Mouse (Mus musculus) embryonic facial prominence, embryonic 10.5 days (tissue): ENCODE measurements around the gene Lamc2. TPM values are rescaled to one million over a fixed set of nuclear protein-coding genes. Genes with fewer than 3 reads are reported as not detected.
A peak's percentile ranks its signal among the peaks of the same experiment; 100 is the strongest.
"Not testable (repeated sequence)": the region's sequence is repeated elsewhere in the genome, so short reads cannot be mapped to it uniquely, and the experiment has no call there.

ENCODE experiments used
- DNase-seq: peaks from one replicate; pipeline ENCODE4 v3.0.0-alpha.2; 2017; ENCODE audit warnings: low spot score
- H3K27ac ChIP-seq: fragments of 300-500 bp; sonication (generic); replicated peaks from 2 replicates; pipeline ENCODE4 v1.5.1; 2016; ENCODE audit warnings: mild to moderate bottlenecking
- H3K27me3 ChIP-seq: fragments of 300-500 bp; sonication (generic); replicated peaks from 2 replicates; pipeline ENCODE4 v1.6.1; 2016; ENCODE audit warnings: low read depth, mild to moderate bottlenecking; ENCODE audit not compliant: poor library complexity, severe bottlenecking
- H3K36me3 ChIP-seq: fragments of 300-500 bp; sonication (generic); replicated peaks from 2 replicates; pipeline ENCODE4 v1.6.1; 2016; ENCODE audit warnings: mild to moderate bottlenecking, moderate library complexity
- H3K4me1 ChIP-seq: fragments of 300-500 bp; sonication (generic); 2 replicates; pipeline ENCODE4 v1.6.1; 2016
- H3K4me3 ChIP-seq: fragments of 300-500 bp; sonication (generic); 2 replicates; pipeline ENCODE4 v1.5.1; 2016; ENCODE audit warnings: mild to moderate bottlenecking, moderate library complexity
- H3K9me3 ChIP-seq: fragments of 300-500 bp; sonication (generic); 2 replicates; pipeline ENCODE4 v1.6.1; 2016; ENCODE audit warnings: mild to moderate bottlenecking
- WGBS: fragments of 180-500 bp; shearing (Covaris S2); methylation state at CpG from one replicate; pipeline ENCODE4 v1.1.7; 2016; 5-methylcytosine and 5-hydroxymethylcytosine counted together
- polyA plus RNA-seq: library from polyadenylated mRNA; unstranded; fragments of >200 nt; fragmentation: Nextera tagmentation; extraction: Ambion mirVana; gene quantifications from 2 replicates; pipeline ENCODE4 v1.2.1, GENCODE M21; 2016

The Lamc2 gene
- polyA plus RNA-seq, 1 experiment from 2014 or later: 6.6 TPM

- no peaks in the 10 kb centered on the region for H3K9me3 ChIP-seq
- H3K27ac ChIP-seq: no peak overlapping the region
- no peak for DNase-seq
These were observed 101.0 kb downstream of the Lamc2 start for GRCm38 (mm10) chr1:153085198-153085597.

DNA sequence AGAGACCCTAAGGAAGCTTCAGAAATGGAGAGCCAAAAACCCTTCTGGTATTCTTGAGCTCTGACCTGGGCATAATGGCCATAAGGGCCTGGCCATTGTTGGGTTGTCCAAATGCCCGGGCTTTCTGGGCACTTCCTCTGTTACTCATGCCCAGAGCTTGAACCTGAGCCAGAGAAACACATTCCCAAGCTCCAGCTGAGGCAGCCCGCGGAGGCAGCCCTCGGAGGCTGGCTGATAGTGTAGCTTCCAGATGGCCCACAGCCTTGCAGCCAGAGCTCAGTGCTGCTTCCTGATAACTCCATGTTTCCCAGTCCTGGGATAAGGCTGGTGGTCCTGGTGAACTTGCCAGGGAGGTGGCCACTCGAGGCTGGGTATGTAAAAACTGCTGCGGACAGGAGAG lies 102.1 kb downstream of the Lamc2 start:
- DNase-seq: no peak
- H3K27ac ChIP-seq: no peak overlapping the region
- H3K36me3 ChIP-seq: no peaks in the 10 kb centered on the region
- no peaks in the 10 kb centered on the region for H3K27me3 ChIP-seq
- H3K9me3 ChIP-seq: no peaks in the 10 kb centered on the region
- 73% methylated on average over 6 of the region's 6 CpGs for WGBS
- peaks cover 7% of the 10 kb centered on the region; the same call in 1 of the 2 replicates for H3K4me1 ChIP-seq
- H3K4me3 ChIP-seq: no peak overlapping the region

More at GRCm38 (mm10) chr1:153085198-153085597, 101.0 kb downstream of the Lamc2 start:
- Histone ChIP-seq H3K36me3 (no peaks in the 10 kb centered on the region), H3K27me3 (no peaks in the 10 kb centered on the region), H3K4me1 (peaks cover 8% of the 10 kb centered on the region), H3K4me3 (no peak overlapping the region)
- WGBS: 85% methylated on average over 5 of the region's 5 CpGs

GRCm38 (mm10) chr1:153083233-153083632 lies 103.0 kb downstream of the Lamc2 start:
- WGBS: 84% methylated on average over 11 of the region's 14 CpGs
- not testable (repeated sequence) for H3K9me3 ChIP-seq

DNA sequence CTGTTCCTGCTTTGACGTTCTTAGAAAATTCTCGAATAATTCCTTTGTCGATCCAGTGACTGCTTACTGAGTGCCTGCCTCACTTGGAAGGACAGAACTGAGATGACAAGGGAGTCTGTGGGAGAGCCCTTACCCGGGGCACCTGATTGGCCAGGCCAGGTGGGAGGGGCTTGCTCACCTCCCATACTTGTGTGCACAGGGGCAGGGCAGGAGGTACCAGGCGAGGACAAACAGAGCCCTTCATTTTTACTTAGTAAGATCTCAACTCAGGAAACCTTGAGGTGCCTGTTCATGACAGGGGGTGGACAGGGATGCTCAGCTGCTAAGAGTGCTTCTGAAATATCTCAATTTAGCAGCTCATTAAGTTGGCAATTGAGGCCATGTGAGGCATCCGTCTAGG lies 110.3 kb downstream of the Lamc2 start:
- no peaks in the 10 kb centered on the region for H3K9me3 ChIP-seq
- H3K27ac ChIP-seq: no peak overlapping the region
- no peak overlapping the region for H3K4me3 ChIP-seq
- peaks cover 65% of the 10 kb centered on the region for H3K27me3 ChIP-seq
- H3K36me3 ChIP-seq: no peaks in the 10 kb centered on the region
- H3K4me1 ChIP-seq: peaks cover 30% of the 10 kb centered on the region
- no peak for DNase-seq
- 55% methylated on average over 6 of the region's 6 CpGs for WGBS

More at GRCm38 (mm10) chr1:153083233-153083632, 103.0 kb downstream of the Lamc2 start:
- not testable (repeated sequence) for H3K36me3 ChIP-seq, H3K4me1 ChIP-seq, H3K27me3 ChIP-seq, H3K4me3 ChIP-seq, H3K27ac ChIP-seq, DNase-seq

GRCm38 (mm10) chr1:153075087-153075736 lies 111.0 kb downstream of the Lamc2 start:
- Histone ChIP-seq H3K27ac (no peak overlapping the region), H3K36me3 (no peaks in the 10 kb centered on the region), H3K4me1 (peaks cover 30% of the 10 kb centered on the region), H3K4me3 (no peak overlapping the region), H3K9me3 (no peaks in the 10 kb centered on the region), H3K27me3 (peaks cover 70% of the 10 kb centered on the region)
- no peak for DNase-seq
- 73% methylated on average over 3 of the region's 3 CpGs for WGBS

GRCm38 (mm10) chr1:153073441-153073840 lies 112.8 kb downstream of the Lamc2 start:
- WGBS: 6% methylated on average over 9 of the region's 9 CpGs
- H3K27me3 ChIP-seq: peaks cover 76% of the 10 kb centered on the region
- no peaks in the 10 kb centered on the region for H3K9me3 ChIP-seq
- H3K36me3 ChIP-seq: no peaks in the 10 kb centered on the region
- peaks cover 30% of the 10 kb centered on the region for H3K4me1 ChIP-seq
- H3K4me3 ChIP-seq: 0 out of 2 replicates have a peak overlapping the region, but pooled peaks have one; percentile 21
- DNase-seq: no peak
- no peak overlapping the region for H3K27ac ChIP-seq

Other genes starting within 250 kb of the Lamc2 start
- gene Nmnat2, start 231.5 kb downstream of the Lamc2 start, polyA plus RNA-seq: 4.7 and 6.2 TPM in 2 replicates
- 26.5 and 28.4 TPM in 2 replicates for gene Lamc1, start 146.3 kb upstream of the Lamc2 start, polyA plus RNA-seq
- gene Shcbp1l, start 238.7 kb upstream of the Lamc2 start, polyA plus RNA-seq: 0.20 and 0.34 TPM in 2 replicates